Mouse (Mus musculus): ENCODE results near the gene Dcdc2a. TPM values are rescaled to one million over a fixed set of nuclear protein-coding genes. Genes with fewer than 3 reads are reported as not detected.

Gene Dcdc2a
- 10 to 100 TPM; 11.6 to 17.8 TPM for total RNA-seq (2021)
- long read RNA-seq, experiment 1, full-length matches to known transcripts, result 4 of 7 reads
- long read RNA-seq, experiment 1, partial matches to known transcripts, result 0 of 7 reads
- long read RNA-seq, experiment 1, other reads (novel, unspliced or antisense), result 3 of 7 reads
- long read RNA-seq, experiment 2, full-length matches to known transcripts, result 5 of 8 reads
- long read RNA-seq, experiment 2, partial matches to known transcripts, result 0 of 8 reads
- long read RNA-seq, experiment 2, other reads (novel, unspliced or antisense), result 3 of 8 reads

GRCm38 (mm10) chr13:25055873-25056667 lies at the start of gene Dcdc2a:
Gene Dcdc2a, plus strand, starts transcription at chr13:25056004.
- no peak for TF ChIP-seq CTCF (conservative IDR thresholded peaks at IDR 0.05)
- no peak for DNase-seq (ENCODE audit: low spot score in 2 of 2)
- Histone ChIP-seq H3K27ac (peak within 1 kb of the TSS; percentile 80), H3K4me3 (peak within 1 kb of the TSS; percentile 74)

- TF ChIP-seq CTCF (conservative IDR thresholded peaks at IDR 0.05), result peak; percentile 67
- peak in 1 of 2 experiments; percentile 62 for DNase-seq (ENCODE audit: low spot score in 2 of 2)
- Histone ChIP-seq H3K27ac (no peak overlapping the region), H3K4me3 (no peak overlapping the region)
These were observed 48.7 kb upstream of the Dcdc2a start for GRCm38 (mm10) chr13:25007115-25007514.

DNA sequence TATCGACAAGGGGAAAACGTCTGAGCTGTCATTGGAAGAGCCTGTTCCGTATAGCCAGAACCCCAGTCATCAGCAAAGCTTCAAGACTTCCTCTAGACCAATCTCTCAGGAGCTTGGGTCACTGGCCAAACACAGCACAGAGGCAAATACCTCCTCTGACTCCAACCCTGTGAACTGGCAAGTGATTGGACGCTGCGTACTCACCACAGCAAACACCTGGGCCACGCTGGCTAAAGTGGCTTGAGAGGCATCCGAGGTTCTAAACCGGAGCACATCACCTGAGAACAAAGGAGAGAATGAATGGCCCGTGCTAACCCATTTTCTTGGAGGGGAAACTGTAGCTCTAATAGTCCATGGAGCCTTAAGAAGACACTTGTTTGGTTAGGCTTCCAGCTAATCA lies 37.5 kb upstream of the Dcdc2a start:
- TF ChIP-seq CTCF (conservative IDR thresholded peaks at IDR 0.05), result no peak
- DNase-seq (ENCODE audit: low spot score in 2 of 2), result no peak
- Histone ChIP-seq H3K27ac (no peak overlapping the region), H3K4me3 (no peak overlapping the region)

DNA sequence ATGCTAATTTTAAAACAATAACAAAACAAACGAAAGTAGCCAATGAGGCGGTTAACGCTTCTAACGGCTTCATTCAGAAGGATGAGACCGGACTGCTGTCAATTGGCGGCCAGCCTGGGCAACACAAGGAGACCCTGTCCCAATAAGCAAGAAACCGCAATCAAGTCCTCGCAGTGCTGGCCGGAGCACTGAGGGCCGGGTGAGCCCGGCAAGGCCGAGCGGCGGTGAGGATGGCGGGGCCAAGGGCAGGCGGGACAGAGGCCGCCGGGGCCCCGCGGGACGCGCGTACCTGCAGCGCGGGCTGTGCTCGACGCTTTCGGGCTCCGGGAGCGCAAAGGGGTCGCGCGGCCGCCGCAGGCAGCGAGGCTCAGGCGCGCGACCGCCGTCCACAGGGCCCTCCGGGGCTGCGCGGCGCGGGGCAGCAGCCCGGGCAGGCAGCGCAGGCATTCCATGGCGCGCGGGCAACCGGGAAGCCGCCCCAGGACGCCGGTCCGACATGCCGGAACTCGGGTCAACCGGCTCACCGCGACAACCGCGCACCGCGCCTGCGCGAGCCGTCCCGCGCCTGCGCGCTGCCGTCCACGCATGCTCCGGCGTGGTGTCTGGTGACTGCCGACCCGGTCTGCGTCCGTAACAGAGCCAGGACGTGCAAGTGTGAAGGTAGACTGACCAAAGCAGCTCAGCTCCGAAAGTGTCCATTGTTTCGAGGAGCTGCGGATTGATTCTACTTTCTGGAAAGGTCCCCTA lies 35.8 kb upstream of the Dcdc2a start, which contains the start of gene Mrs2:
Mrs2 (minus strand) TSS at position 587 of the 747 bp plus-strand sequence.
- peak within 1 kb of the TSS; percentile 77 for H3K27ac ChIP-seq
- peak; percentile 85 to 87 for DNase-seq (ENCODE audit: low spot score in 2 of 2)
- TF ChIP-seq CTCF (conservative IDR thresholded peaks at IDR 0.05), result no peak
- H3K4me3 ChIP-seq, result peak within 1 kb of the TSS; percentile 83

- TF ChIP-seq CTCF (conservative IDR thresholded peaks at IDR 0.05), result no peak
- Histone ChIP-seq H3K4me3 (peak overlapping the region; percentile 83), H3K27ac (peak overlapping the region; percentile 77)
- no peak for DNase-seq (ENCODE audit: low spot score in 2 of 2)
These were observed 35.3 kb upstream of the Dcdc2a start for GRCm38 (mm10) chr13:25020540-25020892.

DNA sequence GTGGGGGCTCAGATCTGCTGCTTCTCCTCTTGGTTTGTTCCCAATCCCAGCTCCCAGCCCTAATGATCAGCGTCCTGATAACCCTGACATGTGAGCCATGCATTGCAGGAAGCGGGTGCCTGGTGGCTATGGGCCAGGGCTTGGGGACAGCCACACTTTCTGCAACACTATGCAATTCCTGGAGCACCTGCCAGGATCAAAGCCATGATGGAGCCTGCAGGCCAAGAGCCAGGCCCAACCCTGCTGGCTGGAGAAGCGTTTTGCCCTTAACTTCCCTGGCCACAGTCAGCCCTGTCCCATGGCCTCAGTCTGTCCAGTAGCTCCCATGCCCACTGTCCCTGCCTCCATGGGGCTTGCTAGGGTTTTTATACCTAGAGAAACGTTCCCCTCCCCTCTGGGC lies 33.4 kb upstream of the Dcdc2a start:
- DNase-seq (ENCODE audit: low spot score in 2 of 2), result no peak
- Histone ChIP-seq H3K27ac (no peak overlapping the region), H3K4me3 (no peak overlapping the region)
- no peak for TF ChIP-seq CTCF (conservative IDR thresholded peaks at IDR 0.05)

DNA sequence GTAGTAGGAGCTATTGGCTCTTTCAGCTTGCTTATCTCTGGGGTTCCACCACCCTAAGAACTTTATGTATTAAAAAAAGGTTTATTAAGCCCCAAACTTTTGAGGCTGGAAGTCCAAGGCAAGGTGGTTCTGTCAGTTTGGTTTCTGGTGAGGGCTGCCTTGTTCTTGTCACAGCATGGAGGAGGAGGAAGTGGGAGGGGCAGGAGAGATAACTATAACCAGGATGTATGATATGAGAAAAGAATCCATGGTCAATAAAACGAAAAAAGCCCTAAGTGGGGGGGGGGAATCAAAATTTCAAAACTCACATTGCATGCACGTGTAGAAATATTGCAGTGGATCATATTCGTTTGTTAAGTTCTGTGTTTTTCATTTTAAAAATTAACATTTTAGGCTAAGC lies 32.7 kb upstream of the Dcdc2a start:
- DNase-seq (ENCODE audit: low spot score in 2 of 2), result no peak
- Histone ChIP-seq H3K4me3 (no peak overlapping the region), H3K27ac (no peak overlapping the region)
- no peak for TF ChIP-seq CTCF (conservative IDR thresholded peaks at IDR 0.05)

DNA sequence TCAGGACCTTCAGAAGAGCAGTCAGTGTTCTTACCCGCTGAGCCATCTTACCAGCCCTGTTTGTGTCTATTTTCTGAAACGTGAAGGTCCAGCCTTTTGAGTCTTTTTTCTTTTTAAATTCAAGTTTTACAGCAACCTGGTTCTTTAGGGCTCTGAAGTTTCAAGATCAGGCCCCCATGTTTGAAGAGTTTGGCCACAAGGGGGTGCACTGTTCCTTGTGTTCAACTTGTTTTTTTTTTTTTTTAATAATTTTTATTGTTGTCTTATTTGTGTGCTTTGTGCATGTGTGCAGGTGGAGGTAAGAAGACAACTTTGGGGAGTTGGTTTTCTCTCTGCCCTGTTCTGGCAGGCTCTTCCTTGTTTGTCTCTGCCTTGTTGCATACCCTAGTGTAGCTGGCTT lies 31.1 kb upstream of the Dcdc2a start:
- DNase-seq (ENCODE audit: low spot score in 2 of 2), result peak in 1 of 2 experiments; percentile 42
- H3K27ac ChIP-seq, result no peak overlapping the region
- peak; percentile 78 for TF ChIP-seq CTCF (conservative IDR thresholded peaks at IDR 0.05)
- no peak overlapping the region for H3K4me3 ChIP-seq

DNA sequence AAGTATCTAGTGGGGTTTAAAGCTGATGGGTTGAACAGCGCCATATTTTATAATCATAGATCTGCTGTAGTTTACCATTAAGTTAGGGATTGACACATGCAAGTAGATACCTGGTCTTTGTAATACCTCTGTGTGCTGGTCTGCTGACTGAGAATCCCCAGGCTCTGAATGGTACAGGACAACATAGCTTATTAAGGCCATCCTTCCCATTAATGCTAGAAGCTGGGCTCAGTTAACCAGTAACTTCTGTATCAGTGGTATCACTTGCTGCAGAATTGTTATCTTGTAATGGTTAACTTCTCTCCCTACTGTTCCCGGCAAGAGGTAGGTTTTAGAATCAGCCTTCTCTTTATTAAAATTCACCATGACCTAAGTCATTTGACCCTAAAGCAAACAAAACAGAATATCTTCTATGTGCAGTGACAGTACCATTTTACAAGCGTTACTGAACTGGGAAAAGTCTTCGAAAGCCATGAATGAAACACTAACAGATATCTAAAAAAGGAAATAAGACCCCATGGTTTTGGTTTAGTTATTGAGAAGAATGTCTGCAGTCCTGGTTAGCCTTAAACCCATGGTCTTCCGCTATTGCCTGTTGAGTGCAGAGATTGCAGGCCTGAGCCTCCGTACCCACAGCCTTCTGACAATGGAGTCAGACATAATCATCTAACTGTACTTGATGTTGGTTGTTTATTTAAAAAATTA lies 29.2 kb upstream of the Dcdc2a start:
- DNase-seq (ENCODE audit: low spot score in 2 of 2), result no peak
- Histone ChIP-seq H3K4me3 (no peak overlapping the region), H3K27ac (no peak overlapping the region)
- TF ChIP-seq CTCF (conservative IDR thresholded peaks at IDR 0.05), result no peak

- Histone ChIP-seq H3K27ac (no peak overlapping the region), H3K4me3 (no peak overlapping the region)
- TF ChIP-seq CTCF (conservative IDR thresholded peaks at IDR 0.05), result peak; percentile 38
- no peak for DNase-seq (ENCODE audit: low spot score in 2 of 2)
These were observed 28.7 kb upstream of the Dcdc2a start for GRCm38 (mm10) chr13:25027114-25027425.

- no peak for DNase-seq (ENCODE audit: low spot score in 2 of 2)
- no peak for TF ChIP-seq CTCF (conservative IDR thresholded peaks at IDR 0.05)
These were observed 16.3 kb upstream of the Dcdc2a start for GRCm38 (mm10) chr13:25039488-25039887.

GRCm38 (mm10) chr13:25052671-25053070 lies 3.1 kb upstream of the Dcdc2a start:
- no peak overlapping the region for H3K27ac ChIP-seq
- H3K4me3 ChIP-seq, result no peak overlapping the region
- no peak for DNase-seq (ENCODE audit: low spot score in 2 of 2)
- TF ChIP-seq CTCF (conservative IDR thresholded peaks at IDR 0.05), result no peak

More at GRCm38 (mm10) chr13:25039488-25039887, 16.3 kb upstream of the Dcdc2a start:
- Histone ChIP-seq H3K27ac (no peak overlapping the region), H3K4me3 (no peak overlapping the region)

Measured in layer of hippocampus, adult 2 months (tissue).